ENCODE assay signal across 1 mouse cellular context in genomic region chr11:78031947-78032808, GRCm38 (mm10).
TF ChIP-seq lines count a peak whose summit lies in the region.

Gene Dhrs13, plus strand, starts transcription at chr11:78032280.

TF ChIP-seq in CH12.LX, 34 proteins besides CTCF, POLR2A, EP300 and RAD21 (continued from another document):
- no peak for TF ChIP-seq ZKSCAN1 (IDR thresholded peaks at IDR 0.05; ENCODE audit: borderline replicate concordance, low read depth, low read length)
- no peak for TF ChIP-seq E2F4 (IDR thresholded peaks at IDR 0.05; ENCODE audit: insufficient replicate concordance, low read depth, low read length)
- no peak for TF ChIP-seq USF2 (conservative IDR thresholded peaks at IDR 0.05; ENCODE audit: low read depth, low read length)
- TF ChIP-seq NRF1 (IDR thresholded peaks at IDR 0.05; ENCODE audit: low read depth, low read length) = peak; percentile 93
